Mouse (Mus musculus) cerebellum, adult 11 months (tissue): ENCODE measurements around the gene Slc6a19.
"Not testable (repeated sequence)": the region's sequence is repeated elsewhere in the genome, so short reads cannot be mapped to it uniquely, and the experiment has no call there.

Source experiments
- DNase-seq: peaks from one replicate; pipeline ENCODE4 v3.0.0; 2022

Slc6a19 gene

DNA sequence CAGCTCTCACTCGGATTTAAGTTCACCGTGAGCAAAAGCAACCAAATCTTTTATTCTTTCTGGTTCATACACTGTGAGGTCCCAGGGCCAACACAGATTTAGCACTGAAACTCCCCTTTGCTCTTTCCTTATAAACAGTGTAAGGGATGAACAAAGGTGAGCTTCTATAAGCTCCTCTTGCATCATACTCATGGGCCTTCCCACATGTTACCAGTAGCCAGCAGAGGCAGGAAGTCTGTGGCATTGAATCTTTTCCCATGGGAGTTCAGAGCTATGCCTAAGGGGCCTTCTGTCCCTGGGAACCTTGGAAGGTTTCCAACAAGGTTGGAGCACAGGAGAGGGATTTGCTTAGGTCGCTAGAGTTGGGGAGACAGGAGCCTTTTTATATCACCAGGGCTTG, 7.6 kb upstream of the Slc6a19 start:
- DNase-seq = no peak

DNA sequence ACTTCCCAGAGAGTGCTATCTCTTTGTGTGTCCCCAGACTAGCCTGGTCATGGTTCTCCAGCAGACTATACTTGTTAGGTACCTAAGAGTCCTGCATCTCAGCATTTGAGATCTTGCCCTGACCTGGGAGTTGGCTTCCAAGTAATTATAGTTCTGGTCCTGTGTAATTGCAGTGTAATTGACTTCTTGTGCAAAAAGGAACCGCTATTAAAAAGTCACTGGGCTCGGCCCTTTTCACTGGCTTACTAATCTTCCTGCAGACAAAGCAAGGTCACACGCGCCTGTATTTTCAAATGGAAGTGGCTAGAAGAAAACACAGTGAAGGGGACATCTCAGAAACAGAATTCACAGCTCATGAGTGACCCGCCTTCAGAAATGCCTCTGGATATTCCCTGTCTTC, 7.1 kb upstream of the Slc6a19 start:
- DNase-seq = no peak

DNA sequence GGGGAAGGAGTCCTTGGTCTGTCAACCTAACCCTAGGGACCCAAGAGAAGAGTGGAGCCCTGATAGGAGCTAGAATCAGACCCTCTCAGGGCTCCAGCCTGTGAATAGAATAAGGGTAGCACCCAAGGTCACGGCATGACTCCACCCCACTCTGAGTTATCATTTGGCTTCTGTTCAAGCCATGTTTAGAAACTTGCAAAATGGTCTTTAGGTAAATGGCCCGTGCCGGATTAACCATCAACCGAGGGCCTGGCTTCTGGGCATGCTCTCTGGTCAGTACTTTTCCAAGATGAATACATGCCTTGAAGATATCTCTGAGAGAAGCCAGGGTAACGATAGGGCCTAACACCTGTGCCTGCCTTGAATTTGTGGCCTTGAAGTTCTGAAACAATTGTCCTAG, 6.6 kb upstream of the Slc6a19 start:
- DNase-seq = no peak

DNA sequence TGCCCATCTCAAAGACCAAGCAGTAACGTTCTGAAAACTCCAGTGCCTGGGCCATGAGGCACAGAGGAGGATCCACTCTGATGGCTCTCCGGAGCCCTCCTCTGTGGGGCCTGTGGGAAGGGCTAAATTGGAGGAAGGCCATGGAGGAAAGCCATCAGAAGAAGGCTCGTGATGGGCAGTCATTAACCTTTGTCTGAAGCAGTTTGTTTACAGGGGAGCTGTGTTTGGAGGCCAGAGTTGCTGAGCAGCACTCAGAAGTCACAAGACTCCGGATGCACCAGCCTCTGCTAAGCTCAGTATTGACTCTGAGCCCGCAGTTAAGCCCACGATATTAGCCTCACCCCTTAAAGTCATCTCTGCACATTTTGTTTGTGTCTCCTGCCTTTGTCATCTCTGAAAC, 4.8 kb upstream of the Slc6a19 start:
- DNase-seq = no peak

DNA sequence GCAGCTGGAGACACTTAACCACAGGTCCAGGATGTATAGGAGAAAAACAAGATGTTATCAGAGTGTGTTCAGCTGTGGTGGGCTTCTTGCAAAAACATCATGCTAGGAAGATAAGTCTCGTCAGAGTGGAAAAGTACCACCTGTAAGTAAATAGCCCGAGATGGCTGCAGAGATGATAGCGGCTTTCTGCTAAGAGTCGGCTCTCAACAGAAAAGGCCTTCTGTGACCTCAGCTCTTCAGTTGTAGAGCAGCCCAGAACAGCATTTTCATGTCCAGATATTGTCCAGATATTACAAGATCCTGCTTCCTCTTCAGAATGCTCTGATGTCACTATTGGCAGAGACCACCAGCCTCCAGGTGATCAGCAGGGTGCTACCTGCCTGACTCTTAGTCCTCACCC, 1.2 kb downstream of the Slc6a19 start:
- not testable (repeated sequence) for DNase-seq

DNA sequence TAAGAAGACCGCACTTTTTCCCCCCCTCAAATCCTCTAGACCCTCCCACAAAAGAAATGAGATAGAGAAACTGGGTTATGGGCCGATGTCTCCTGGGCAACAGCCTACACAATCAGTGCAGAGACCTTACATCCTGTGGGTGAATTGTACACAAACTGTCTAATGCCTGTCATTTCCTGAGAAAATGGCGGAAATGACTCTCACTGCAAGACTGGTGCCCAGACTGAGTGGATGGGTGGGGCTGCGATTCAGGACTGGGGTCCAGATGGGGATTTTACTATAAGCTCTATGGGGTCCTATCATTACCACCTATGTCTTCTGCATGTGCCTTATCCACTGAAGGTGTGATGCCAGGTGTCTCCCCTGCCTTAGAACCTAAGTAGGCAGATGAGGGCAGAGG, 1.9 kb downstream of the Slc6a19 start:
- DNase-seq = no peak

DNA sequence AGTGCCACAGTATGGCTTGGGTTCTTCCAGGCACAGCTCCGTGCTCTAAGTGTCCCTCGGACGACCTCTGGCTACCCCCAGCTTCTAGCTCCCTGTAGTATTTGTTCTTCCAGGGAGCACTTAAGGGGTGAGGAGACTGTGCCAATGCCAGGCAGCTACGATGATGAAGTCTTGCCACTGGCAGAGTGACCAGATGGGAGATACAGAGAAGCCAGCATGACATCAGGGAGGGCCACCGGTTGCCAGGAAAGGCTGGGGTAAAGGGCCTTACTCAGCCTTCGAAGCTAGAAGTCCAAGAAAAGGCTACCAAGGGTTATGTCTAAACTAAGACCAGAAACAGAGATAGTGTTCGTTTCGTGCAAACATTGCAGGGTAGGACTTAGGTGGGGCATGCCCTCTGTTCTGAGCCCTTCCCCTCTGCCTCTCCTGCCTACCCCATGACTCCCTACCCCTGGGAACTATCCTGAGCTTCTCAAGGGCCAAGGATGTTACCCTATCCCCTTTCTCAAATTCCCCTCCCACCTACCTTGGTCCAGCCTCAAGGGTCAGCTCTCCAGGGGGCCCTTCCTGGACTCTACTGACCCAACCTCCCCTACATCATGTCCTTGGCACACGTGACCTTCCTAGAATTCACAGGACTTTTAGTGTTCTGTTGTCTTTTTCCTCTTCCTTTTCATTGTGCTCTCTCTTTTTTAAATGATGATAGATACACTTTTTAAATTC, 3.3 kb downstream of the Slc6a19 start:
- DNase-seq = no peak

DNA sequence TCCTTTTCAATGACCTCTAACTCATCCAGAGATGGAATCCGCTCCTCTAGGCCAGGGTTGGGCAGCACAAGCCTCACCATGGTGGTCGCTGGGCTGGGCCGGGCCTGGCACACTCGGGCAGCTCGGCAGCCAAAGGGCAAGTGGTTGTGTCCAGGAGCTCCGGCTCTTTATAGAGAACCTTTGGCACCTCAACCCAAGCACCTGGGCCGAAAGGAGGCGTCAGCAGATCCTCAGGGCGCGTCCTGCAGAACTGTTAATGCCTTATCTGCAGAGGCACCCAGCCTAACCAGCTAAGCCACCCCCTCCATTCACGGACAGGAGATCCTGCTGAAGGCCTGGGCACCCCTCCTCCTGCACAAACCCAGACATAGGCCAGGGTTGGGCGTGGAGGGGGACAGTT, 4.1 kb downstream of the Slc6a19 start:
- no peak for DNase-seq

DNA sequence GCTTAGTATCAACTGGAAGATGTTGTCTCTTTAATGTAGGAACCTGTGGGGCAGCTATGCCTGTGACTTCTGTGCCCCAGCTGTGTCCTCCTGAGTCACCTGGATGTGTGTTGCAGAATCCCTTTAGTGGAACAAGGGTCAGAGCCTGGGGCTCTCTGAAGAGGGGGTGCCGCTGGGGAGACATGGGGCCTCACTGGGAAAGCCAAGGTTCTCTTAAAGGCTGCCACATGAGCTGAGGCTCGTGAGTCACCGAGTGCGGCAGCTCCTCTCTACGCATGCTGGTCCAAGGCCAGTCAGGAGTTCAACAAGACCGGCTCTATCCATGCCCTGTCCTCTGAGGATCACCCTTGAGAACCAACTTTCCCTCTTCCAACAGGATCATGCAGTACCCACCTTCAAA, 5.0 kb downstream of the Slc6a19 start:
- no peak for DNase-seq

DNA sequence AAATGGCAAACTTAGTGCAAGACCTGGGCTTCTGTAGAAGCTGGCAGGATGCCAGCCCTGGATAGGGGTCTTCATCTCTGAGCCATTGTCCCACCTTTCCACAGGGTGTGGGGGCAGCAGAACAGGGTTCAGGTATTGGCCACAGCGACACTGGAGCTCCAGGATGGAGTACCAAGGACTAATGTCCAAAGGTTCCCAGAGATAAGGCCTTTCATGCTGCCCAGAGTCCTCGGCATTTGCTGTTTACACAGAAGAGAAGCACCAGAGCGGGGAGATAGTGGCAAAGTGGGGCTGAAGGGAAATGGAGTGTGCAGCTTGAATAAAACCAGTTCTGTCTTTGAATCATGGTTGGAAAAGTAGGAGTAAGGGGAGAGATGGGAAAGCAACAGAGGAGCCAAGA, 8.1 kb downstream of the Slc6a19 start:
- no peak for DNase-seq

DNA sequence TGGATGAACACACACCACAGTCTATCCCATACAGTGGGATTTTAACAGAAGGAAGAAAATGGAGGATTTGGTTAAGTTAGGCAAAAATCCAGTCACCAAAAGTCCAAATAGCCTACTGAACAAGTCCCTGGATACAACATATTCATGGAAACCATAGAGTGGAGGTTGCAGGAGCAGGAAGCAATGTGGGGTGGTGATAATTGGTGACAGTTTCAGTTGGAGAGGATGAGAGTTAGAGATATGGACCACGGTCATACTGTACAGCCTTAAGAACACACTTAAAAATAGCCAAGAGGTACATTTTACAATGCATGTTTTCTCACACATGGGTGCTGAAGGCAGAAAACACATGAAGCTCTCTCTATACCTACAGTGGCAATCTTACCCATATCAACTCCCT, 9.7 kb downstream of the Slc6a19 start:
- no peak for DNase-seq

DNA sequence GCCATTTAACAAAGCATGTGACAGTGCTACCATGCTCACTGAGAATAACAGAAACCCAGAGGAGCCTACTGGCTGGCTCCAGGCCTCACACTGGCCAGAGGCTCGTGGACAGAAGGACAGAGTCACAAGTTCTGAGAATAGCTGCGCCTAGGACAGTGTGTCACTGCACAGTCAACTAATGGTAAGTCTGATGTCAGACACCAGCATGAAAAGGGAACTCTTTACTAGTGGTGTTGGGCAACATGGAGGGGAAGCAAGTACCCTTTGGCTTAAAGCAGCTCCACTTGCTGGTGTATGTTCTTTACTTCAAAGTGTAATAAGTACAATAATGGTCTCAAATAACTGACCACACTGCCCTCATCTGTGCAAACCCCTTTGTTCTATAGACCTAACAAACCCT, 11.3 kb downstream of the Slc6a19 start:
- no peak for DNase-seq

DNA sequence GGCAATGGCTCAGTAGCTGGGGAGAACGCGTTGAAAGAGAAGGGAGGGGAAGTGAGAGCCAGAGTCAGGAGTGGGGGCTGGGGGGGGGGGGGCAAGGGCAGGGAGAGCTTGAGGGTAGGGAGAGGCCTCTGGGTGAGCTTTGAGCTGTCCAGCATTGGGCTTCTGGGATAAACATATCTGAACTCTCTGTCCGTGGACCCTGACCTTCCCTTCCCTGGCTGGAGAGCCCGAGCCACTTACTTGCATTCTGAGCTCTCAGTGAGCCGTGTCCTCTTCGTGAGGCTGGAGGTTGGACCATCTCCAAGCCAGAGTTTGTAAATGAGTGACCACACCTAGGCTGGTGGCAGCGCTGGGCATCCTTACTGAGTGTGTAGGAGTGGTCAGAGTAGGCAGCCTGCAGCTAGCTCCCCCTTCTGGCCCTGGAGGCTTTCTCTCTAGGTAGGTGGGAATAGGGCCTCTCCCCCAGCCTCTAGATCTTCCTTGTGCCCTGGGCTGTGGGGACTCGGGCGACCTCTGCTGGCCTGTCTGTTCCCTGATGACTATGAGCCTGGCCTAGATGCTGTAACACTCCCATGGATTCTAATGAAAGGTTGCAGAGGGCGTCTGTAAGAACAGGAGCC, 12.3 kb downstream of the Slc6a19 start:
- peak; percentile 12 for DNase-seq

DNA sequence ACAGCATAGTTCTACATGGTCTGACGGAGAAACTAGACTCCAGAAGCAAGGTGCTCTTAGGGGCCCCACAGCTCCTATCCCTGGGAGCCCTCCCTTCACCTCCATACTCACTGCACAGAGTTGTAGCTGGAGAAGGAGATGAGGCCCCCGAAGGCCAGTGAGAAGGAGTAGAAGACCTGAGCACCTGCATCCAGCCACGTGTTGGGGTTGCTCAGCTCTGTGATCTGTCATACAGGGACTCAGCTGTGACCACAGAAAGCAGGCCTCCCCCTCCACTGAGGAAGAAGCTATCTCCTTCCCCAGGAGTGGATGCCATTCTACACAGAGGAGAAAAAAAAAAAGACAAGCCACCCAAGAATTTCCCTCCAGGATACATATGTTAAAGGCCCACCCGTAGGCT, 15.7 kb downstream of the Slc6a19 start:
- DNase-seq = no peak

DNA sequence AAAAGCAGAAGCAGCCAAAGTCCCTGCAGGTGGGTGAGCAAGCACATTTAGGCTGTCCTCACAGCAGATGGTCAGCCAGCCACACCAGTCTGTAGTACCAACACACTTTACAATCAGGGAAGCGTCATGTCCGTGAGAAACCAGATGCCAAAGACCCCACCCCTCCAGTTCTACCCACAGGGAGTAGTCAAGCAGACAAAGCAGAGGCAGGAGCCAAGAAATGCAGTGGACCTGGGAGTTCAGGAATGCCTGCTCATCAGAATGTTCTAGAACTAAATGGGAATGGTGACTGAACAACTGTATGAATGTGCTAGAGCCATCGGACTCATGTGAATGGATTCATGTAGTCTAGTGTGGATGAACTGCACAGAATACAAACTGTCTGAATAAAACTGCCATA, 17.1 kb downstream of the Slc6a19 start:
- DNase-seq = no peak

DNA sequence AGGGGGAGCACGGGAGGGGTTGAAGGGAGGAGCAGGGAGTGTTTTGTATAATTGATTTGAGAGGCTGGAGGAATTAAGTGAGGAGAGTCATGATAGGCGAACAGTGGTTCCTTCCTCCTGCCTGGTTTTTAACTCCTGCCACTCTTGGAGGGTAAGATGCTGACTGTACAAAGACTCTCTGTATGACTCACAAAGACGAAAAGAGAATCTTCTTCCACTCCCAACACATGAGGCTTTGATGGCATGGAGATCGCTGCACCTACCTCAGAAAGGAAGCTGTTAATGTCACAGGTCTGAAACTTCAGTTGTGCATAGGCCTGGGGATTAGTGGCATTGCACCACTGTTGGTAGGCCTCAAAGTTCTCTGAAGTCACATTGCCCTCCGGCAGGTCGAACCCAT, 19.2 kb downstream of the Slc6a19 start:
- no peak for DNase-seq

DNA sequence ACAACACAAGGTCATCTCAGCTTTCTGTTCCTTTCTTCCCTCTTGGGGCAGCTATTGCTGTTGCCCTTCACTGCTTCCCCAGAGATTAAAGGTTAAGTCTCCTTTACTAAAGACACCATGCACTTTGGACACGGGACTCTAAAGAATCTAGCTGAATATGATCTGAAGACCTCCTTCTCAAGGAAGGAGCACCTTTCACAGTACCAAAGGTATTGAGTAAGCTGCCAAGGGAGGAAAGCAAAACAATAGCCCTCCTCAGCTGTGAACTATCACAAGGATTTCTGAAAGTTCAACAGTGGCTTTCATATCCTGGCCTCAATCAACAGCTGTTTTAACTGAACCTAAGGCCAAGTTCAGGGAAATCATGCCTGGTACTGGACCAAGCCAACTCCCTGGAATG, 20.3 kb downstream of the Slc6a19 start:
- no peak for DNase-seq

DNA sequence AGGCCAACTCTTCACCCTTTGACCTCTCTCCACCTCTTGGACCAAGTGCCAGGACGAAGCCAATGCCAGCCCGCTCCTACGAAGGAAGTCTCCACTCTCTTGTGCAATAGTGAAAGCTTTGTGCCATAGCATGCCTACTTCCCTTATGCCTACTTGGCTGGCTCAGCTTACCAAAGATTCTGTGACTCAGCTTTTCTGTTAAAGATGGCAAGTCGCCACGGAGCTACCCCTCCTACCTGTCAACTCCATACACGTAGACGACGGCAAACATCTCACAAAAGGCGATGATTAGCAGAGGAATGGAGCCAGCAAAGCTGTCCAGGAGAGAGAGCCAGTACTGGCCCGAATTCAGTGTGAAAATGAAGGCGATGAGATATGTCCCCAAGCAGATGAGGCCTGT, 21.0 kb downstream of the Slc6a19 start:
- no peak for DNase-seq

DNA sequence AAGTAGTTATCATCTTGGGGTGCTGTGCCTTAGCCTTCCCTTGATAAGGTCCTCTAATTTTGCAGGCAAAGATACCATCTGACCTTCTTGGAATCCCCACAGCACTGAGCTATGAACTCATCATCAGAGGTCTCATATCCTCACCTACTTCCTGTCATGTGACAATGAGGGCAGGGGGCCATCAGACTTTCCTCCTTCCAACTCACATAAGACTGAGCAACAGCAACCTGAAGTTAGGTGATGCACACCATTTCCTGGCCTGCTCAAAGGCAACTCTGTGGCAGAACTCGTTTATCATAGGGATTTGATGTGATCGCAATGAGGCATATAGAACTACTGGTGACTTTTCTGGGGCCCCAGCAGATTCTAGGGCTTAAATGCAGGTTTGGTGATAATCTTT, 22.4 kb downstream of the Slc6a19 start:
- no peak for DNase-seq

DNA sequence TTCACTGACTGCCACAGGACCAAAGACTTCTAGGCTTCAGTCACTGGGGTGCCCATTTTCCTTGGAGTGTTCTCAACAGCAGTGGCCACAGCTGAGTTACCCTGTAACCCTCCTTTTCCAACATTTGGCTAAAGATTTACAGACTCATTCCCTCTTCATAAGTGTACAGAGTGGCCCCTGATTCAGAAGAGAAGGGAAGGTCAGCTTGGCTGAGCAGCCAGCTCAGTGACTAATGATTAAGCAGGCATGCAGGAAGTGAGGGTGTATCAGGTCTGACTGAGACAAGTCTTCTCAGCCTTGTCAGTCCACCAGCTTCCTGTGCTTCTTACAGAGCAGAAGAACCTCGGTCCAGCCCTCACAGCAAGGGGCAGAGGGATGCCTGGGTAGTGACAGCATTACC, 24.3 kb downstream of the Slc6a19 start:
- no peak for DNase-seq

DNA sequence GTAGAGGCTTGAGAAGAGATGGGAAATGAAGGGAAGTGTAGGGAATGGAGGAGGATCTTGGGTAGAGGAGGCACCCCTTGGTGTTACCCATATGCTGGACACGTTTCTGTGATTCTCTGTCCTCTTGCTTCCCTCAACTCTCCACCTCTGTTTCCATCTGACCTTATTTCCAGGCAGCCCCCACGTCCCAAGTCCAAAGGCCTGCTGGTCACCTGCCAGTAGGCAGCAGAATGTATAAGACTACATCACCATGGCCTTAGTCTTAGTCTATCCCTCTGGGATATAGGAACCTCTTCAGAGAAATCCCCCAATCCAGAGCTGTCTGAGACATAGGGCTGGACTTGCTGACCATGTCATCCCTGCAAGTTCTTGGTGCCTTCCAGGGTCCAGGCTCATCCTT, 25.4 kb downstream of the Slc6a19 start:
- DNase-seq = no peak

DNA sequence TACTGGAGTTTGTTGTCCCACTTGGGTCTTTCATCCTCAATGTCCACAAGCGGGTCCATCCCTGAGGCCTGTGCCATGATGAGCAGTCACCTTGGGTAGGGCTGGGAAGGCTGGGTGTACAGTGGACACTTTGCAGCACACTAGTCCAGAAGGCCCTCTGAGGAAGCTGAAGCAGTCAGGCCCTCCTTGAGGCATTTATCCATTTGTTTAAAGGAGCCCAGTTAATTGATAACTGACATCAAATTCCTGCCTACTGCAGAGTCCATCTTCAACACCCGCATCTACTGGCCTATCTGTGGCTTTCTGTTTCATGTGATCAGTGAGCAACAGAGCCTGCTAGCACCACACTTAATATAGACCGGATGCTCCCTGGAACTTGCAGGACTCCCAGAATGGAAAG, 26.8 kb downstream of the Slc6a19 start, which contains the start of gene Slc6a18:
TSS of gene Slc6a18 (minus strand) at position 171 of the 400 bp plus-strand sequence.
- DNase-seq = no peak

DNA sequence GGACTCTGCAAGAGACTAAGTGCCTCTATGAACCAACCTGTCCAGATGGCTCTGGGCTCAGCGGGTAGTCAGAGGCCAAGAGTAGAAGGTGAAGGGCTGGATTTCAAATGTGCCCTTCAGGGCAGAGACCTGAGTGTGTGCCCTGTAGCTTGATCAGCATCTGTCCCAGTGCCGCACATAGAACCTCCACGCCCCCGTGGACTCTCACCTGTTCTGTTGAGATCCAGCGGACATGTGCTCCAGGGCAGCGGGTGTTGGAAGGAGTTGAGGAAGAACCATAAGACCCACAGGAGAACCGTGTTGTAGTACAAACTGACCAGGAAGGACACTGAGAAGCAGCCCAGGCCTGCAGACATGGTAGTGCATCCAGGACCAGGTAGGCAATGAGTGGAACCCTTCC, 29.5 kb downstream of the Slc6a19 start:
- DNase-seq = no peak

DNA sequence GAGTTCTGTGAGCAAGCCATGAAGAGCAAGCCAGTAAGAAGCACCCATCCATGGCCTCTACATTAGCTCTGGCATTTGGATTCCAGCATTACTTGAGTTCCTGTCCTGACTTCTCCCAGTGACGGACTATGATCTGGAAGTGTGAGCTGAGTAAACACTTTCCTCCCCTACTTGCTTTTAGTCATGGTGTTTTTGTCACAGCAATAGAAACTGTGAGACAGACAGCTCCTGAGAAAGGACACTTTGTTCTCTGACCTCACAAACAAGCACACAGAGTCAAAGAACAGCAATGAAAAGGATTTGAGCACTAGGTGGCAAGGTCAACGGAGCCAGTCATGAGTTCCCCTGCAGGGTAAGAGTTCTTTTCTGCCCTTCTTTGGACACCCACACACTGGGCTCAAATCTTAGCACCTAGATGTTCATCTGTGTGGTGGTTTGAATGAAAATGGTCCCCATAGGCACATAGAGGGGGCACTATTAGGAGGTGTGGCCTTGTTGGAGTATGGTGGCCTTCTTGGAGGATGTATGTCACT, 44.4 kb downstream of the Slc6a19 start:
- DNase-seq = no peak

DNA sequence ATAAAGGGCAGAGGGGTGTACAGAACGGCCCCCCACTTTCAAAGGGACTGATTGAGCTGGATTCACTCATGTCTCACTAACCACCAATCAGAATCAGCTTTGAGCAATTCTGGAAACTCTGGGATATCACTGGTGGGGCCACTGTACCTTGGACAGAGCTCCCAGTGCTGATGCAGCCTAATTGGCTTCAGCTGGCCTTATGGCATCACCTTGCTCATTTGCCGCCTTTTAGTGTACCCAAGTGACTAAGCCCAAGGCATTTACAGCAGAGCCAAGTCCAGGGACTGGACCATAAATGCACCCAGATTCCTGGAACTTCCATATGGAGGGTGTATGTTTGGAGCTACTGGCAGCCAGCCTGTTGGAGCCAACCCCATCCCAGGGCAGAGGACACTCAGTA, 45.7 kb downstream of the Slc6a19 start:
- DNase-seq = no peak
